Mouse (Mus musculus): ENCODE data around the gene Pmpcb.
A peak's percentile ranks its signal among the peaks of the same experiment; 100 is the strongest.

Pmpcb gene

DNA sequence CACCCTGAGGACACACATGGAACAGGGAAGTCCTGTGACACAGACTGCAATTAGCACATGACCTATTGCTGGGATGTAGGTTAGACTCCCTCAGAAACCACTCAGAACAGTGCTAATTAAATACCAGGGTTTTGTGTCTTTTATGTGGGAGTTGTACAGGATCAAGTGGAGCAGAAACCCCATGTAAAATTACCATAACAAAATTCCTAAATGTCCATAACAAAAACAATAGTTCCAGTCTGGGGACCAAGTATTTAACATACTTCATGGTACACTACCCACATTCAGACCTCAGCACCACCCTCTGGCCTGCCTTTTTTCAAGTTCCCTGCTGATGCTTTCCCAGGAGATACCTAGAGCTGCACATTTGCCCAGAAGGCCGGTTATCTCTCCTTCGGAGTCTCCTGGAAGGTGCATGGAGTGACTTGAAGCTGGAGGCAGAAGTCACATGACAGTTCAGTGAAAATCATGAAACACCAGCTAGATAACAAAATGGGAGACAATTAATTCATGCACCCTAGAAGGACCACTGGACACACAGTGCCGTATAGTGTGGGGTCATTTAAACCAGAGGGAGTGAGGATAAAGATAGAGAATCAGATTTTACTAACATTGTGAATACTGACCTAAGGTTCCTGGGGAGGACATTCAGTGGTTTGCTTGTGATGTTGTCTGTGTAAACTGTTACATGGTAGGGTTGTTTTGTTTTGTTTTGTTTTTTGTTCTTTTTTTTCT, 4.6 kb upstream of the Pmpcb start:
- DNase-seq (ENCODE audit: low spot score), result no peak

DNA sequence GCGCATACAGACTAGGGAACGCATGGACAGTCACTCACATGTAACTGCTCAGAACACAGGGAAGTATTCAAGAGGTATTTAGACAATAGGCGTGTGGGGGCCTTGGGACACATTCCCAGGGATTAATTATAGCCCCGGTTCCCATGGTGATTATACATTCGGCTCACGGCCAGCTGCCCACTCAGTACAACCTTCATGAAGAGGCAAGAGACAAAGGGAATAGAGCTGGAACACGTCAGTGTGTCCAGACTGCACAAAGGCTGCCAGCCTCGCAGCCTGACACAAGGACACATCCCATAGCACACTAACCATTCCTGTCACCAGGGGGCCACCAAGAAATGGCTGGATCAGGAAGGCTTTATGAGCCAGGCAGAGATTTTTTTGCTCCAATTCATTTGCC, 4.0 kb upstream of the Pmpcb start:
- DNase-seq (ENCODE audit: low spot score), result peak; percentile 26

DNA sequence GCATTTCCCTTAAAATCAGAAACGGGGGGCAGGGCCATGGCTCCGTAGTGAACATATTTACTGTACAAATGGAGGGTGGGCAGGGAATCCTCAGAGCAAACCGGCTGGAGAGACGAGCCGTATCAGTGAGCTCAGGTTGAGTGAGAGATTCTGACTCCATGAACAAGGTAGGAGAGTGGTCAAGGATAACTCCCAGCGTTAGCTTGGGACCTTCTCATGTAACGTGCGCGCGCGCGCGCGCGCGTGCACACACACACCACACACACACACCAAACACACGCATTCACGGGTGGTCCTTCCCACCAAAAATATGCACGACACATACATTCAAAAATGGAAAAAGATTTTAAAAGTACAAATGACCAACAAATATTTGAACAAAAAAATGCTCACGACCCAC, 1.8 kb upstream of the Pmpcb start:
- DNase-seq (ENCODE audit: low spot score), result no peak

DNA sequence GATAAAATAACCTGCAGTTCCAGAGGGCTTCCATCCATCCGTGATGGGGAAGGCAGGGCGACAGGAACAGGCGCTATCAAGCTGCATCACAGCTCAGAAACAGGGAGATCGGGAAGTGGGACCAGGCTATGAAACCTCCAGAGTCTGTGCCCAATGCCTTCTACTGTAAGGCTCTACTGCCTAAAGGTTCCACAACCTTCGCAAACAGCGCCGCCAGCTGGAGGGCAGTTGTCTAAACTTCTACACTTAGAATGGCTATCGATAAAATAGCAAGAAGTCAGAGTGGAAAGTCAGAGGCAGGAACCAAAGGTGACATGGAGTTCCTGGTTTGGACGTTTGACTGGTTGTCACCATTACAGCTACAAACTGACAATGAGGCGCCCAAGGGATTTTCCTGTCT, 1.4 kb upstream of the Pmpcb start:
- peak; percentile 62 for DNase-seq (ENCODE audit: low spot score)

DNA sequence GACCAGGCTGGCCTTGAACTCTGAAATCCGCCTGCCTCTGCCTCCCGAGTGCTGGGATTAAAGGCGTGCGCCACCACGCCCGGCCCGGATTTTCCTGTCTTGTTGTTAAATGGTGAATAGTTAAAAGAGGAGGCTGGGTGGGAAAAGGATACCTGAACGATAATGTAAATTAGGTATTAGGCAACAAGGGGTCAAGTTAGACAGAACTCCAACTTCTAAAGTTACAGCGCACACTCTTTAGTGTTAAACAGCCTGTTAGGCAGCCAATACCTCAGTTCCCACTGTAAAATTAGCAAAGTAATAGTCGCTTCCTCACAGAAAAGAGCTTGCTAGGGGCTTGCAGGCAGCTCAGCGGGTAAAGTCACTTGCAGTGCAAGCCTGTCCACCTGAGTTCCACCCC, 895 bp upstream of the Pmpcb start:
- DNase-seq (ENCODE audit: low spot score), result no peak

DNA sequence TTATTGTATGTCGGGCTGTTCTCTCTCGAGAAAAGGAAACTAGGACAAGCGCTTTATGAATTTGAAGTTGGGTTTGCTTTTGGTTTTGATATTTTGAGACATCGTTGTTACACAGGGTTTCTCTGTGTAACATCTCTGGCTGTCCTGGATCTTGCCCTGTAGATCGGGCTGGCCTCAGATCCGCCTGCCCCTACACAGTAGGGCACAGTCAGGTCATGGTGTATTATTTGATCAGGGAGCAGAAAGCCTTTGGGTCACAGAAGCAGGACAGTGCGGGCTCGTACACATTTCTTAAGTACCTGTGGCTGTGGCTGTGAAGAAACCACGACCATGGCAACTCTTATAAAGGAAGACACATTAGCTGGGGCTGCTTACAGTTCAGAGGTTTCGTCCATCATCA, 679 bp downstream of the Pmpcb start:
- no peak for DNase-seq (ENCODE audit: low spot score)

DNA sequence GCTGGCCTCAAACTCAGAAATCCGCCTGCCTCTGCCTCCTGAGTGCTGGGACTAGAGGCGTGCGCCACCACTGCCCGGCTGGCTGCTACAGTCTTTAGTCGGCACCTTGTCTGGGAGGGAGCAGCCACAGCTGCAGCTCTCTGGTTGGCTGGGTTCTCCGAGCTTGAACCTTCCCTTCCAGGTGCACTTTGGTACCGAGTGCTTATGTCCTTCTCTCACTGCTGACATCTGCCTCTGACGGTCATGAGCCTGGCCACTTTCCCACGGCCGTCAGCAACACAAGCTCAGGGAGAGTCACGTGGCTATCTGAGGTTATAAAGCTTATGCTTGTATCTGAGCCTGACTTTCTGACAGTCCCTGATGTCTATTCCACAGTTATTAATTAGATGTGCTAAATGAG, 2.2 kb downstream of the Pmpcb start:
- DNase-seq (ENCODE audit: low spot score), result no peak

DNA sequence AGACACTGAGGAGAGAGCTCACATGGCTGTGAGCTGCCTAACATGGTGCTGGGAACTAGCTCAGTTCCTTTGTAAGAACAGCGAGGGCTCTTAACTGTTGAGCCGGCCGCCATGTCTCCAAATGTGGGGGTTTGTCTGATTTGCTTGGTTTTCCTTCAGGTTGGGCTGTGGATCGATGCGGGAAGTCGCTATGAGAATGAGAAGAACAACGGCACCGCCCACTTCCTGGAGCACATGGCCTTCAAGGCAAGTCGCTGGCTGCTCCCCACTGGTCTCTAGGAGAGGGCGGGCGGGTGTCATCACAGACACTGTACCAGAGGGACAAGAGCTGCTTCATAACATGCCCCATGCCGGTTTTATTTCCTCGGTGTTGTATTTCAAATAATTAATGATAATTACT, 2.9 kb downstream of the Pmpcb start:
- DNase-seq (ENCODE audit: low spot score), result no peak

DNA sequence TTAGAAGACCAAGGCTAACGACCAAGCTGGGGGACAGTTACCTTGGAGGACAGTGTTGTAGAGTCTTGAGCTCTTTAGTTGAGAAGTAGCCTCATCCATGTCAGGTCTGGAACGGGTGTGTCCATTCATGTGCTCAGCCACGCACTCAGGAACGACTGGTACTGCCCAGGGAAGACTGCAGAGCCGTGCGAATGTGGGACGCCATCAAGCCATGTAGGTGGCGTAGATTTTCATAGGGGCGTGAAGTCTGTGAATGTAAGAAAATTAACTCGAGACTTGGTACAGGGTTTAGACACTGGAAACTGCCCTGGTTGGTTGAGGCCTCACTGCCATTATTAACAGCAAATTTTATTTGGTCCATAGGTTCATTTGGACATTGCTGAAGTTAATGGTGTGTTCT, 6.7 kb downstream of the Pmpcb start:
- DNase-seq (ENCODE audit: low spot score), result no peak

DNA sequence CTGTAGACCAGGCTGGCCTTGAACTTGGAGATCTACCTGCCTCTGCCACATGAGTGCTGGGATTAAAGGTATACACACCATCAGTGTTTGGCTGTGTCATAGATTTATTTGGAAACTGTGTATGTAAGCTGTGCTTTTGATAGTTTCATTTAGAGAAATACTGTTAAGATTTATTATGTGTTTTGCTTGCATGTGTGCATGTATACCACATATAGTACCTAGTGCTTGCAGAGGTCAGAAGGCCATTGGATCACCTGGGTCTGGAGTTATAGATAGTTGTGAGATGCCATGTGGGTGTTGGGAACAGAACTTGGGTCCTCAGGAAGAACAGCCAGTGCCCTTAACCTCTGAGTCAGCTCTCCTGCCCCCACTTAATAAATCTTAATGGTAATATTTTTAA, 7.7 kb downstream of the Pmpcb start:
- no peak for DNase-seq (ENCODE audit: low spot score)

DNA sequence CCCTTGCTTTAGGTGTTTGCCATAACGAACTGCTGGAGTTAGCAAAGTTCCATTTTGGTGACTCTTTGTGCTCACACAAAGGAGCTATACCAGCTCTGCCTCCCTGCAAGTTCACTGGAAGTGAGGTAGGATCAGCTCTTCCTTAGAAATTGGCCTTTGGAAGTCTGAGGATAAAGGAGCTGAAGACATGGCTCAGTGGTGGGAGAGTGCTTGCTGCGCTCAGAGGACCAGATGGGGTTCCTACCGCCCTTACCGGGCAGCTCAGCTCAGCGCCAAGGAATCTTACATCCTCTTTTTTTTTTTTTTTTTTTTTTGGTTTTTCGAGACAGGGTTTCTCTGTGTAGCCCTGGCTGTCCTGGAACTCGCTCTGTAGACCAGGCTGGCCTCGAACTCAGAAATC, 9.0 kb downstream of the Pmpcb start:
- DNase-seq (ENCODE audit: low spot score), result no peak

DNA sequence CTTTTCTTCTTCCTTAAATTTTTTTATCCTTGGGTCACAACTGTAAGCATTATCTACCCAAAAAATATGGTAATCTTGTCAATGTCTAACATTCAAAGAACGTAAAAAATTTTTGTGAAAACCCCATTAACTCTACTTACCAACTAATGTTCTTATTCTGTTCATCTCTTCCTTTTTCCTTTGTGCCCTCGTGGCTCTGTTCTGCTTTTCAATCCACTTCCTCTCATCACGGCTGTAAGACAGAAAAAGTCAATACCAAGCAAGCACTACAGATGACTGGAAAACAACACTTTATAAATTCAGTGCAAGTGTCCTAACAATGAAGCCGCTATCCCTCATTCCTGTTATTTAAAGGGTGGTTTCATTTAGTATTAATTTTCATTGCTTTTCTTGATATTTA, 31.6 kb downstream of the Pmpcb start:
- DNase-seq (ENCODE audit: low spot score), result no peak

DNA sequence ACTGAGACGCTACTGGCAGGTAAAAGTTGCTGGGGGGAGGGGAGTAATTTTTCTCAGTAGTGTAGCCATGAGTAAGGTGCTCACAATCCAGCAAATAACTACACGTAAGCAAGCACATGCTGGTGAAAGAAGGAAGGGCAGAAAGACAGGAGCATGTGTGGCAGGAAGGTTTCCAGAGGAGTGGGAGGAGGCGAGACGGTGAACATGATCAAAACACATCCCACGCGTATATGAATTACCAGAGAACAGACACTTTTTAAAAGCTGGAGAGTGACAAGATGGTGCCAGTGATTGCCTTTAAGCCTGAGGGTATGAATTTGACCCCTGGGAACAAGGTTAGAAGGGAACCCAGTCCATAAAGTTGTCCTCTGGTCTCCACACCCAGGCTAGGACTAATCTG, 32.9 kb downstream of the Pmpcb start:
- DNase-seq (ENCODE audit: low spot score), result no peak

DNA sequence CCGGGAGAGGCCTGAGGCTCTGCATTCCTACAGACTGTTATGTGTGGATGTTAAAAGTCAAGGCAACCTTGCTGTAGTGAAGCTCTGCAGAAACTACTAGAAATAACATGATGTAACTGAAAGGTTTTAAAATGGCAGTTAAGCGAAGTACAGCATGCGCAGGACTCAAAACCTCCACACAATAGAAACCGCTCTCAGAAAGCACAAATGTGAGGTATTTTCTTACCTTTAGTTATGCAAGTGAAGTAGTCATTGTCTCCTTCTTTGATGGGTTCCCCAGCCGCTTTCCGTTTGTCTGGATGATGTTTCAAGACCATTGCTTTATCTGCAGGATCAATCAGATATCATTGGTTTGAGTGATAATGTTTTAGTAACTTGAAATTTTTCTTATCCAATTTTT, 39.5 kb downstream of the Pmpcb start:
- no peak for DNase-seq (ENCODE audit: low spot score)

DNA sequence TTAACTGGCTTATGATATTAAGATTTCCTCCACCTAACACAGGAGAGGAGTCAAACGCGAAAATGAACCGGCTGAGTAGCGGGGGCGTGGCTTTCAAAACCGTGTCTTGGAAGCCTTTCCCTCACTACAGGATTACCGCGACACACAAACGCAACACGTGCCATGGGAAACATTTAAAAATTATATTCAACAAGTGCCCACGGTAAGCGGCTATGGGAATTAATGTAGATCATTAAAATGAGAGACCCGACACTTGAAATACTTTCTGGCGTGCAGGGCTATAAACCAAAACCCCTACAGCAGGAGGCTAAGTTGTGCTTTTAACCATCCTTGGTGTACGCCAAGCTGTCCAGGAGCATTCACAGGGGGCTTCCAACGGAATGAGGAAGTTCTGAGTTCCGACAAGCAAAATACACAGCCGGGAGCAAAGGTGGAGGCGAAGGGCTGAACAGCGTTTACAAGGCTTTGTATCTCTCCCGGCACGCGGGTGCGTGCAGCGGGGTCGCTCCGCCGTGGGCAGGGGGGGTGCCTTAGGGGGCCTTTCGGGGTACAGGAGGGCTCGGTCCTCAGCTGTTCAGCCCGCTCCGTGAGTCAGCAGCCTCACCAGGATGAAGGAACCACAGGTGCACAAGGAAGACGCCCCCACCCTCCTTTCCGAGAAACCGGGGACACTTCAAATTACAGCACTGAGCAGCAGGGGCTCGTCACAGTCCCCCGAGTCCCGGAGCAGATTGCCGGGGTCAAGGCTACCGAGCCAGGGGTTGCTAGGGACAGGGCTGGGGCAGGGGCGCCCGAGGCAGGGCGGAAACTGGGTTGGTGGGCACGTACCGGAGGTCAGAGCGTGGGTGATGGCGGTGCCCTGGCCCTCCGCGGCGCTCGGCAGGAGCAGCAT, 47.5 kb downstream of the Pmpcb start:
- no peak for DNase-seq (ENCODE audit: low spot score)

DNA sequence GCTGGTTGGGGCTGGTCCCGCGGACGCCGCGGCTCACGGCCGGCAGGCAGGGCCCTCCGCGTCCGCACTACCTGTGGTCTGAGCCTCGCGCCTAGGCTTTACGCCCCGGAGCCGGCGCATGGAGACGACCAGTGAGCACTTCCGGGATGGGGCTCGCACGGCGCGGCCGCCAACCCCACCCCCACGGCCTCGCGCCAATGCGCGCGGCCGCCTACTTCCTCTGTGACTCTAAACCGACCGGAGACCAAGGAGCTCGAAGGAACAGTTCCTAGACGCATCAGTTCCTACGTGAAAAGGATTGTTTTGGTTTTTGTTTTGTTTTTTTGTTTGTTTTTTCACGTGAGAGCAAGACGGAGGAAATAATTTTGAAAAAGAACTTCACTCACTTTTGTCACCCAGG, 48.1 kb downstream of the Pmpcb start, which contains the start of the genes Dnajc2 and Psmc2:
Dnajc2 (minus strand) TSS at position 199 of the 400 bp plus-strand sequence.
Psmc2 (plus strand) TSS at position 231 of the 400 bp plus-strand sequence.
- DNase-seq (ENCODE audit: low spot score), result peak; percentile 89

DNA sequence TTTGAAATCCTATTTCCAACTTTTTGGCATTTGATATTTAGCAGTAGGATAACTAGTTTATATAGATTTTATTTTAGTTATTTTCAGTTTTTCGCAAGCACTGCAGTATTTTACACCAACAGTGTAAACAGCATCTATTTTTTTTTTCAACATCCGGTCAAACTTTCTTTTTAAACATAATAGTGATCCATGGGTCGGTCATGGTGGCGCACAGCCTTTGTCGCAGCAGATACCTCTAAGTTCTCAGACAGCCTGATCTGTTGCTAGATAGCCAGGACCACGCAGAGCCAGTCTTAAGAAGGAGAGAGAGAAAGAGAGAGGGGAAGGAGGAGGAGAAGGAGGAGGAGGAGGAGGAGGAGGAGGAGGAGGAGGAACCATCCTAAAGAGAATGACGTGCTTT, 48.8 kb downstream of the Pmpcb start:
- no peak for DNase-seq (ENCODE audit: low spot score)

DNA sequence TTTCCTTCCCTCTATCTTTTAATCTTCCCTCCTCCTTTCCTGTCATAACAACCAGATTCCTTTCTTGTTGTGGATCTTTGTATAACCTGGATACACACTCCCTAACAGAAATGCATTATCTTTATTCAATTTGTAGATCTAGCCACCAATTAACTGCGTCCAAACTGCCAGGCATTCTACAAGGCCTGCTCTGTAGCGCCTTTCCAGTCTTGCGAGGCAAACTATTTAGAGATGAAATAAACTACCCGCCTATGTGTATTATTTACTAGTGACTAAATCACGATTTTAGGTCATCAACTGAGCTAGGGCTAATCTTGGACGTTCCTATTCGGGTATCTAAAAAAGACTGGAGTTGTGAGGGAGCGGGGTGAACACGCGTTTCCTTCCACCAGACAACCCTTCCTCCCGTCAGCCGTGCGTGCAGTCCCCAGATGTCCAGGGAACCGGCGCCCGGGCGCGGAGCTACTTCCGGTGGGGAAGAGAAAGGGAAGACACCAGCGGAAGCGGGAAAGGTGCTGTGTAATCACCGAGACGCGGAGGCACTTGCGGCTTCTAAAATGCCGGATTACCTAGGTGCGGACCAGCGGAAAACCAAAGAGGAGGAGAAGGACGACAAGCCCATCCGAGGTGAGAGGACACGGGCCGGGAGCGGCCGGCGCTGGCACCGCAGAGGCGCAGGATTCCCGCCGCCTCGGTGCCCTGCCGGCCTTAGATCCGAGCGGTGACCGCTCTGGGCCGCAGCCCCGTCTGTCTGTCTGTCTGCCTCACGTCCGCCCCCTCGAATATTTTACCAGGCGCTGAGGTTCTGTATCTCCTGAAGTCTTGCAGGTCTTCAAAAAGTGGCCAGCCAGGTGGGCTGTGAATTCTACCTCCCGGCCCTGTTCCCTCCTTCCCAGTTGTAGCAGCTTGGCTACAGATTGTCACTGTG, 49.6 kb downstream of the Pmpcb start:
- peak; percentile 93 for DNase-seq (ENCODE audit: low spot score)

DNA sequence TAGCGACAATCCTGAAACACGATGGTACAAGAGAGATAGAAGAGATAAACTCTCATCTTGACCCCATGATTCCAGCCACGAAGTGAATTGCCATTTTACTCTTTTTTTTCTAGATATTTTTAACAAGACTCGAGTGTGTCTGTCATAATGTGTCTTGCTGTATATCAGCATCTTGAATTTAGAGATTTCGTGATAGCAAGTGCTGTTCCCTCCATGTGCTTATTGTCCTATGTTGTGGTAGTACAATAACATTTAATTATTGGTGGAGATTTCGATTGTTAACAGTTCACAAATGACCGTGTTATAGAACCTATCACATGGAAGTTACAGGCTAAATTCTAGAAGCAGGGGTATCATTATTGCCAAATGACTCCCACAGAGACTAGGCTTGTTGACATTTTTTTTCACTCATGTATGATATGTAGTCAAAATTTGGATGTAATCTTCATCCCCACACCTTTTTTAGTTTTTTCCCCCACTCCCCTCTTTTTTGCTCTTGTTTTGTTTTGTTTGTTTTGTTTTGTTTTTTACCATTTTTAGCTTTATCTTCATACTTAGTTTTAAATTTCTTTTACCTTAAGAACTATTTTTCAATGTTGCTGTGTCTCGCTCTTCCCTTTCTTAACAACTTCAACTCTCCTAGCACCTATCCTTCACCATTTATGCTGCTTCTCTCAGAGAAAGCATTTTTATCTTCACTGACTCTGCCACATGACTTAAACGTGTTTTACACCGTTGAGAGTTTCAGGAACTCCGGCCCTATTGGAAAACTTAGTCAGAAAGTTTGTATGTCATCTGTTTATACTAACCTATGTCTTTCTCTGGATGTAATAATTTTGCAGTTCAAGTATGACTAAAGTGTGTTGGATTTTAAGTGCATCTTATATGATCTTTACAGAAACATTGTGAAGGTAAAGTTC, 50.5 kb downstream of the Pmpcb start:
- no peak for DNase-seq (ENCODE audit: low spot score)

DNA sequence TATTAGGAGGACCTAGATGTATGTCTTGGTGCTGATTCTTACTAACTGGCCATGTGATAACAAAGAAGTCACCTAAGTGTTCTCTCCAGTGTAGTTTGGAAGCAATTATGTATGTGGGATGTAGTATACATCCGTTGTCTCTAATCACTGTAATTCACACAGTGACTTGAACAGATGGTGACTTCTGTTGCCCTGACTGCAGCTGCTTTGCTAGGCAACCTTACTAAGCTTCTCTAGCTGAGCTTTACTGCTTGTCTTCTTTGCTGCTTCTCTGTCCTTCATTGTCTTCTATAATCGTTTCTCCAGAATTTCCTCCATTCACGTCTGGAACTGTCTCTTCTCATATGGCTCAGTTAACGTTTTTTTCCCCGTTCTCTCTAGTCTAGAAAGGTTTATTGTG, 52.1 kb downstream of the Pmpcb start:
- no peak for DNase-seq (ENCODE audit: low spot score)

DNA sequence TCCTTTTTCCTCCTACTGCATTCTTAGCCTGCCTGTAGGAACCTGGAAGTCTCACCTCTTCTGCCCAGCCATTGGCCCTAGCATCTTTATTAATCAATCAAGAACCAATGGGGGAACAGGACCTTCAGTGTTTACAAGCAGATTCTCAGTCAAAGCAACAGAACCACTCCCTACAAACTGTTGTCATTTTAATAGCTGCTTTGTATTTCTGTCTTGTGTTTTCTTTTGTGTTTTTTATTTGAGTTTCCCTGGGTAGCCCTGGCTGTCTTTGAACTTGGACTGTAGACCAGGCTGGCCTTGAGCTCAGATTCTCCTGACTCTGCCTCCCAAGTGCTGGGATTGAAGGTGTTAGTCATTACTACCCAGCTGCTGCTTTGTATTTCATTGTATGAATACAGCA, 55.2 kb downstream of the Pmpcb start:
- DNase-seq (ENCODE audit: low spot score), result no peak
